22 mouse cellular contexts compared by ENCODE assay signal in genomic region chr15:84331066-84331612, GRCm38 (mm10). TPM values are rescaled to one million over a fixed set of nuclear protein-coding genes. Genes with fewer than 3 reads are reported as not detected.
A peak's percentile ranks its signal among the peaks of the same experiment; 100 is the strongest.
DNase-seq lines count a peak whose midpoint lies in the region; ATAC-seq lines count a peak whose summit lies in the region.
"Had no signal": no experiment of that assay in that cellular context is flagged by ENCODE, and none has a peak within 500 bp of the region (broad histone marks: within the 10 kb centered on the region; RNA-seq: fewer than 3 reads in every experiment).

No protein-coding gene starts in this region.

- DNase-seq in kidney, postnatal 14 days, result peak; percentile 37
- DNase-seq in kidney, adult 8-10 months, result no peak
- peak; percentile 54 for DNase-seq in CD4-positive helper T cell, adult 2 months (ENCODE audit: low read depth, low spot score)
- DNase-seq in right cerebral cortex, postnatal 36 days (ENCODE audit: low spot score in 2 of 2), result no peak
- no peak for DNase-seq in layer of hippocampus, postnatal 10 days (ENCODE audit: low spot score in 2 of 2)
- DNase-seq: adrenal gland, adult 2 months; cerebellum, adult 8-10 months; embryo, embryonic 11 days; gastrocnemius, postnatal 36 days; heart, adult 18-20 months; heart, postnatal 36 days; lung, embryonic 14.5 days; lung, postnatal 14 days; thymus, adult 2 months had no signal

- peak; percentile 99 for ATAC-seq in CD4-positive, CD25-positive, alpha-beta regulatory T cell, adult 4 months
- peak; percentile 94 for ATAC-seq in inflammation-experienced regulatory T-cells, adult 6 months
- ATAC-seq: forebrain, embryonic 15.5 days; hindbrain, postnatal 0 days; intestine, postnatal 0 days; midbrain, embryonic 16.5 days; Patski had no signal

RNA-seq across cellular contexts. Expression of gene Parvg, which starts 7.3 kb away (rescaled TPM):
- 100 to 1,000 TPM in 1 of 2 experiments, 10 to 100 TPM in 1; 76.0 to 134 TPM for polyA plus RNA-seq in CD4-positive, CD25-positive, alpha-beta regulatory T cell, adult 4 months (2017; shearing (Covaris generic))
- 10 to 100 TPM; 77.7 to 87.6 (median 81.4) TPM for polyA plus RNA-seq in inflammation-experienced regulatory T-cells, adult 6 months (2017; shearing (Covaris generic))
- total RNA-seq in layer of hippocampus, postnatal 10 days (2021), result 1 to 10 TPM; 6.6 to 9.6 TPM
- total RNA-seq: G1E had no signal
- polyA plus RNA-seq: Patski had no signal

Comparison
In these comparisons a context has a peak if more than half of its experiments do, and no peak if none do; other contexts are left out.
1. DNase-seq: peak in kidney, postnatal 14 days (single experiment) and CD4-positive helper T cell, adult 2 months (single experiment); none in kidney, adult 8-10 months (0 of 2), right cerebral cortex, postnatal 36 days (0 of 2) and layer of hippocampus, postnatal 10 days (0 of 2).